Mouse (Mus musculus): ENCODE measurements around the gene Tfb2m.

The Tfb2m gene

DNA sequence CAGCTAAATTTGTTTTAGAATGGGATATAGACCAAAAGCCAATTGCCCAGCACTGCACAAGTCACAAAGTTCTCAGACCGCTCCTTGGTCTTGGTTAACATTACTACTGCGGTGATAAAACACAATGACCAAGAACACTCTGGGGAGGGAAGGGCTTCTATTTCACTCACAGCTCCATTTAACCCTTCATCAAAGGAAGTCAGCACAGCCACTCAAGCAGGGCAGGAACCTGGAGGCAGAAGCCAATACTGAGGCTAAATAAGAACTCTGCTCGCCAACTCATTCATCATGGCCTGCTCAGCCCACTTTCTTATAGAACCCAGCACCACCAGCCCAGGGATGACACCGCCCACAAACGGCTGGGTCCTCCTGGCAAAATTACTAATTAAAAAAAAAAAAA, 57.5 kb downstream of the Tfb2m start:
- no peak for DNase-seq

DNA sequence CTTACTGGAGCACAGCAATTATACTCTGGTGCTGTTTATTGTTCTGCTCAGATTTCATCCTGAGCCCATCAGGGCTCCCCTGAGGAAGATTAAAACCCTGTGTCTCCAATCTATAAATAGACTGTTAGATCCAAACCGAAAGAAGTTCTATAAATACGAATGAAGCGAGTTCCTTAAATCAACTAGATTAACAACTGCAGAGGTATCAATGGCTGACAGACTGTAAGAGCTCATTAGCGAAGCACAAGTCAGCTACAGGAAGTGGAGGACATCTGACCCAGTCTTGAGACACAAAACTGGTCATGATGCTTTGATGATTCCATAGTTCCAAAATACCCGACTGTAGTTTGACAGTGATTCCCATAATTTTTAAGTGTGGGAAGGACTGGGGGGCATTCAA, 58.1 kb downstream of the Tfb2m start:
- DNase-seq: no peak

DNA sequence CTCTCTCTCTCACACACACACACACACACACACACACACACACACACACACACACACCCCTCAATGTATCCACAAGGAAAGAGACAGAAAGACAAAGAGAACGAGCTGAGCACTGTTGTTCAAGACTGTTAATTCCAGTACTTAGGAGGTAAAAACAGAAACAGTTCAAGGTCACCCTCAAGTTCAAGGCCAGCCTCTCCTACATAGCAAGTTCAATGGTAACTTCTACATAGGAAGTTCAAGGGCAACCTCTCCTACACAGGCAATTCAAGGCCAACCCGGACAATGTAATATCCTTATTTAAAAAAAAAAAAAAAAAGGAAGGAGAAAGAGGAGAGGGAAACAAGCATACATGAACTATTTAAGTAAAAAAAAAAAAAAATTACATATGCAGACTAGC, 58.8 kb downstream of the Tfb2m start:
- no peak for DNase-seq

DNA sequence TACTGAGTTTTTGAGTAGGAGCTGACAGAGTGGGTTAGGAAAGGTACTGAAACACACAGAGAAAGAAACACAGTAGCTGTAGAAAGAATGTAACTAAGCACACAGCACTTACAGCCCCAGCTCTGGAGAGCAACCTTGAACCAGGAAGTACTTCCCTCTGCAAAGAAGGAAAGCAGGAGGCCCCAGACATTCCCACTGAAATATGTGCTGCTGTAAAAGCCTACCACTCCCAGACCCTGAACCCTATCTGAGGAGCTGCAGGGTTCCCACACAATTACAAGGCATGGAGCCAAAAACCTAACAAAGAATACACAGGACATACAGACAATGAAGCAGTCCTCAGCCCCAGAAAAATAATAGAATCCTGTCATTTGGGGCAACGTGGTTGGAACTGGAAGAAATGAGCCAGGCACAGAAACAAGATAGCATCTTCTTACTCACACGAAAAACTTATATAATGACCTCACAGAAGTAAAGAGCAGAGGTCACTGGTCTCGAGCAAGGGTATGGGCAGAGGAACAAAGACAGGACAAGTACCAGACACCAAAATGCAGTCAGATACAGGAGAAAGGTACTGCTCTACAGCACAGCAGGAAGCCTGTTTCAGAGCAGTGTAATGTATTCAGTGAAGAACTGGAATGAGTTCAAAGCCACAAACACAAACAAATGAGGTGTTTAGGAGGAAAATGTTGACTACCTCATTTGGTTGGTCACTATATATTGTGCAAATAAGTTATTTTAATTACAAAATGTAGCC, 60.1 kb downstream of the Tfb2m start:
- DNase-seq: no peak

DNA sequence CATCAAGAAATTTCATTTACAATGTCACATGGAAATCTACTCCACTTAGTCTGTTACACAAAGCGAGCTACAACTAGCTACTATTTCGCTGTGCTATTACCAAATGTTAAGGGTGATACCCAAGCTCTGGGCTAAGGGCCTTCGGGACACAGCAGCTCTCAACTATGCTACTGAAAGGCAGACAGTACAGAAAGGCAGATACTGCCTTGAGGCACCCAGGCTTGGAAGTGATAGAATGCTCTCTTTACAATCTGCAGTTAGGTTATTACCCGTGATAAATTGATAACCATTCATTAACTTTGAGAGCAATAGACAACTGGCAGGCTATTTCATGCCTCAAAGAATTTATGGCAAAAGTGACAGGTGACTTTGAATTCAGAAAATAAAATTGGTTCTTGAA, 65.2 kb downstream of the Tfb2m start:
- no peak for DNase-seq

Data from layer of hippocampus, adult 9-11 months (tissue).